ENCODE assay signal across 13 mouse cellular contexts in the genomic region with DNA sequence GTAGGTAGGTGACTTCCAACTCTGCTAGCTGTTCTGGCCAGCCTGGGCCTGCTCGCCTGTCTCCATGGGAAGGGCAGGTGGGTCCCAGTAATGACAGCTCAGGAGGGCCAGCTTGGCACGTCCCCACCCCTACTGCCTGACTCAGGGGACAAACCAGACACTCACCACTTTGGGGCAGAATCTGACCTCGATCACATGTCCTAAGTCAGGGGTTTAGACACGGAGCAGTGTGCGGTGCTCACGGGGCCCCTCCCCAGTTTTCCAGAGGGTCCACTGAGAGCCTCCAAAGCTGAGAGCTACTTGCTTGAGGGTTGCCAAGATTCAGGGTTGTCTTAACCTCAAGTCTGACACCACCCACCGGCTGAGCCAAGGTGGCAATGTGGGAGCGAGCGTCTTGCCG. TPM values are rescaled to one million over a fixed set of nuclear protein-coding genes. Genes with fewer than 3 reads are reported as not detected.
DNase-seq lines count a peak whose midpoint lies in the region; ATAC-seq and TF ChIP-seq lines count a peak whose summit lies in the region.
"Had no signal": no experiment of that assay in that cellular context is flagged by ENCODE, and none has a peak within 500 bp of the region (broad histone marks: within the 10 kb centered on the region; RNA-seq: fewer than 3 reads in every experiment).

No protein-coding gene starts in this region.

- H3K9ac ChIP-seq in forebrain, embryonic 15.5 days (replicated peaks): no peak overlapping the region
- H3K9ac ChIP-seq in forebrain, postnatal 0 days: no peak overlapping the region
- 0 out of 2 replicates have a peak overlapping the region, but pooled peaks have one; percentile 12 for H3K9ac ChIP-seq in kidney, embryonic 16.5 days (replicated peaks; ENCODE audit: low read length)
- H3K9ac ChIP-seq in midbrain, embryonic 13.5 days (replicated peaks): no peak overlapping the region; the same call in 1 of the 2 replicates
- H3K9ac ChIP-seq: liver, embryonic 13.5 days had no signal

- no peak overlapping the region for H3K4me3 ChIP-seq in forebrain, embryonic 15.5 days
- H3K4me3 ChIP-seq in forebrain, postnatal 0 days (ENCODE audit: low read depth, low read length): no peak overlapping the region
- no peak overlapping the region for H3K4me3 ChIP-seq in kidney, embryonic 16.5 days (ENCODE audit: low read length)
- H3K4me3 ChIP-seq in midbrain, embryonic 13.5 days (replicated peaks): no peak overlapping the region
- H3K4me3 ChIP-seq: liver, embryonic 13.5 days had no signal

- H3K27ac ChIP-seq in forebrain, embryonic 15.5 days (replicated peaks): peak overlapping the region; percentile 83
- H3K27ac ChIP-seq in forebrain, postnatal 0 days (ENCODE audit: low read depth, low read length): no peak overlapping the region
- no peak overlapping the region for H3K27ac ChIP-seq in kidney, embryonic 16.5 days (ENCODE audit: low read length)
- peak overlapping the region; percentile 88 for H3K27ac ChIP-seq in midbrain, embryonic 13.5 days
- H3K27ac ChIP-seq: liver, embryonic 13.5 days had no signal

- peaks cover 71% of the 10 kb centered on the region for H3K4me1 ChIP-seq in forebrain, embryonic 15.5 days
- H3K4me1 ChIP-seq in forebrain, postnatal 0 days (ENCODE audit: insufficient read depth): peaks cover 24% of the 10 kb centered on the region; the same call in 1 of the 2 replicates
- peaks cover 35% of the 10 kb centered on the region for H3K4me1 ChIP-seq in kidney, embryonic 16.5 days (ENCODE audit: insufficient read depth, low read length)
- peaks cover 64% of the 10 kb centered on the region for H3K4me1 ChIP-seq in midbrain, embryonic 13.5 days (replicated peaks)

- H3K27me3 ChIP-seq in forebrain, embryonic 15.5 days: no peaks in the 10 kb centered on the region
- H3K27me3 ChIP-seq in forebrain, postnatal 0 days (ENCODE audit: insufficient read depth, low read length): no peaks in the 10 kb centered on the region
- H3K27me3 ChIP-seq in kidney, embryonic 16.5 days (ENCODE audit: insufficient read depth, low read length): no peaks in the 10 kb centered on the region
- H3K27me3 ChIP-seq in midbrain, embryonic 13.5 days: no peaks in the 10 kb centered on the region
- H3K27me3 ChIP-seq: liver, embryonic 13.5 days had no signal

- no peak overlapping the region for H3K4me2 ChIP-seq in forebrain, embryonic 15.5 days (replicated peaks)
- no peak overlapping the region for H3K4me2 ChIP-seq in forebrain, postnatal 0 days (ENCODE audit: low read depth)
- no peak overlapping the region for H3K4me2 ChIP-seq in kidney, embryonic 16.5 days (replicated peaks; ENCODE audit: low read depth, low read length)
- no peak overlapping the region for H3K4me2 ChIP-seq in midbrain, embryonic 13.5 days (replicated peaks)
- H3K4me2 ChIP-seq: liver, embryonic 13.5 days had no signal

- H3K36me3 ChIP-seq in forebrain, embryonic 15.5 days: 0 out of 2 replicates have a peak, but pooled peaks cover 3% of the 10 kb centered on the region
- no peaks in the 10 kb centered on the region for H3K36me3 ChIP-seq in forebrain, postnatal 0 days (ENCODE audit: insufficient read depth)
- H3K36me3 ChIP-seq in kidney, embryonic 16.5 days (ENCODE audit: insufficient read depth, low read length): no peaks in the 10 kb centered on the region
- peaks cover 13% of the 10 kb centered on the region for H3K36me3 ChIP-seq in midbrain, embryonic 13.5 days

- H3K9me3 ChIP-seq in forebrain, embryonic 15.5 days: no peaks in the 10 kb centered on the region
- H3K9me3 ChIP-seq in forebrain, postnatal 0 days (ENCODE audit: low read length): no peaks in the 10 kb centered on the region
- no peaks in the 10 kb centered on the region for H3K9me3 ChIP-seq in kidney, embryonic 16.5 days (ENCODE audit: low read length)
- no peaks in the 10 kb centered on the region for H3K9me3 ChIP-seq in midbrain, embryonic 13.5 days
- H3K9me3 ChIP-seq: liver, embryonic 13.5 days had no signal

- no peak for TF ChIP-seq CTCF in forebrain, postnatal 0 days (IDR thresholded peaks at IDR 0.05; ENCODE audit: low read depth)

- DNase-seq in forebrain, postnatal 0 days: no peak
- DNase-seq in kidney, adult 11 months: no peak
- peak; percentile 58 for DNase-seq in brain, adult 2 months (ENCODE audit: low read depth, low spot score)
- DNase-seq in urinary bladder, adult 18-20 months (ENCODE audit: low spot score in 2 of 2): no peak
- no peak for DNase-seq in thymus, postnatal 0 days (ENCODE audit: low spot score)
- DNase-seq: liver, embryonic 13.5 days had no signal

- WGBS in forebrain, embryonic 15.5 days: 59% methylated on average over 10 of the region's 10 CpGs
- WGBS in forebrain, postnatal 0 days: 55% methylated on average over 10 of the region's 10 CpGs
- 86% methylated on average over 10 of the region's 10 CpGs for WGBS in kidney, embryonic 16.5 days
- WGBS in midbrain, embryonic 13.5 days: 87% methylated on average over 10 of the region's 10 CpGs

- no peak for ATAC-seq in forebrain, embryonic 15.5 days (replicated peaks)
- ATAC-seq in forebrain, postnatal 0 days: no peak
- no peak for ATAC-seq in kidney, embryonic 16.5 days (ENCODE audit: low FRiP score, low TSS enrichment)
- peak; percentile 10; the same call in 1 of the 2 replicates for ATAC-seq in midbrain, embryonic 13.5 days

RNA-seq across cellular contexts. Expression of a gene that starts 6.7 kb away (rescaled TPM):
- polyA plus RNA-seq in forebrain, embryonic 15.5 days (2015; fragmentation: Nextera tagmentation; extraction: Ambion mirVana): 82.8 and 84.3 TPM in 2 replicates
- total RNA-seq in forebrain, postnatal 0 days (2014; rRNA removed): 24.2 and 30.7 TPM in 2 replicates
- 49.7 and 52.2 TPM in 2 replicates for polyA plus RNA-seq in forebrain, postnatal 0 days (2015; fragmentation: Nextera tagmentation; extraction: Ambion mirVana)
- polyA plus RNA-seq in kidney, embryonic 16.5 days (2015; fragmentation: Nextera tagmentation; extraction: Ambion mirVana): 58.5 and 62.4 TPM in 2 replicates
- 72.6 and 89.7 TPM in 2 replicates for polyA plus RNA-seq in midbrain, embryonic 13.5 days (2015; fragmentation: Nextera tagmentation; extraction: Ambion mirVana)
- polyA plus RNA-seq in thymus, postnatal 0 days (2015; fragmentation: Nextera tagmentation; extraction: Ambion mirVana): 88.4 and 90.4 TPM in 2 replicates

RNA-seq across cellular contexts. Expression of a gene that starts 21.9 kb away (rescaled TPM):
- polyA plus RNA-seq in forebrain, embryonic 15.5 days (2015; fragmentation: Nextera tagmentation; extraction: Ambion mirVana): not detected in 2 replicates
- total RNA-seq in forebrain, postnatal 0 days (2014; rRNA removed): not detected in 2 replicates
- polyA plus RNA-seq in forebrain, postnatal 0 days (2015; fragmentation: Nextera tagmentation; extraction: Ambion mirVana): not detected in 2 replicates
- not detected in 2 replicates for polyA plus RNA-seq in kidney, embryonic 16.5 days (2015; fragmentation: Nextera tagmentation; extraction: Ambion mirVana)
- polyA plus RNA-seq in midbrain, embryonic 13.5 days (2015; fragmentation: Nextera tagmentation; extraction: Ambion mirVana): not detected in 2 replicates
- polyA plus RNA-seq in thymus, postnatal 0 days (2015; fragmentation: Nextera tagmentation; extraction: Ambion mirVana): 0.30 TPM in 1 of 2 replicates, not detected in the other
- total RNA-seq: adrenal gland, postnatal 36 days; common myeloid progenitor, adult 5-6 weeks; layer of hippocampus, postnatal 14 days had no signal
- polyA plus RNA-seq: intestine, embryonic 14.5 days; liver, embryonic 13.5 days had no signal

RNA-seq across cellular contexts. Expression of a gene that starts 42.1 kb away (rescaled TPM):
- polyA plus RNA-seq in forebrain, embryonic 15.5 days (2015; fragmentation: Nextera tagmentation; extraction: Ambion mirVana): not detected in 2 replicates
- 0.69 TPM in 1 of 2 replicates, not detected in the other for total RNA-seq in forebrain, postnatal 0 days (2014; rRNA removed)
- 0.18 and 0.39 TPM in 2 replicates for polyA plus RNA-seq in forebrain, postnatal 0 days (2015; fragmentation: Nextera tagmentation; extraction: Ambion mirVana)
- polyA plus RNA-seq in kidney, embryonic 16.5 days (2015; fragmentation: Nextera tagmentation; extraction: Ambion mirVana): 0.17 TPM in 1 of 2 replicates, not detected in the other
- not detected in 2 replicates for polyA plus RNA-seq in midbrain, embryonic 13.5 days (2015; fragmentation: Nextera tagmentation; extraction: Ambion mirVana)
- polyA plus RNA-seq in thymus, postnatal 0 days (2015; fragmentation: Nextera tagmentation; extraction: Ambion mirVana): 0.12 and 0.13 TPM in 2 replicates
- total RNA-seq: adrenal gland, postnatal 36 days; common myeloid progenitor, adult 5-6 weeks; layer of hippocampus, postnatal 14 days had no signal

Comparison
In these comparisons a context has a peak if more than half of its experiments do, and no peak if none do; other contexts are left out.
1. H3K27ac ChIP-seq: peak in forebrain, embryonic 15.5 days (single experiment) and midbrain, embryonic 13.5 days (single experiment); none in forebrain, postnatal 0 days (single experiment) and kidney, embryonic 16.5 days (single experiment).